Mouse (Mus musculus): ENCODE measurements at regions not wholly inside any gene's neighbourhood (a gene's known extent, or its start where the extent isn't known, plus 50 kb on each side); places are given as distances from the start of the nearest gene placed in this dataset.

- ATAC-seq (ENCODE audit: low FRiP score), result no peak
These were observed 292.4 kb downstream of the Matn1 start for GRCm38 (mm10) chr4:131236611-131237031.

GRCm38 (mm10) chr4:131238591-131238990, 294.4 kb downstream of the Matn1 start:
- Histone ChIP-seq H3K4me1 (replicated peaks; ENCODE audit: control insufficient read depth, insufficient read depth, low read length) (peaks cover 11% of the 10 kb centered on the region), H3K9ac (no peak overlapping the region), H3K4me2 (replicated peaks) (no peak overlapping the region), H3K27ac (no peak overlapping the region), H3K27me3 (ENCODE audit: control insufficient read depth, insufficient read depth, low read length) (no peaks in the 10 kb centered on the region), H3K36me3 (replicated peaks; ENCODE audit: control insufficient read depth, insufficient read depth) (no peaks in the 10 kb centered on the region), H3K4me3 (replicated peaks; ENCODE audit: low read length) (no peak overlapping the region), H3K9me3 (ENCODE audit: control insufficient read depth, low read length) (no peaks in the 10 kb centered on the region)
- WGBS, result 84% methylated on average over 3 of the region's 3 CpGs
- ATAC-seq (ENCODE audit: low FRiP score) (no peak), DNase-seq (ENCODE audit: low spot score) (no peak)

More at GRCm38 (mm10) chr4:131236611-131237031, 292.4 kb downstream of the Matn1 start:
- Histone ChIP-seq H3K4me2 (replicated peaks) (no peak overlapping the region), H3K27ac (no peak overlapping the region), H3K9me3 (ENCODE audit: control insufficient read depth, low read length) (no peaks in the 10 kb centered on the region), H3K4me3 (replicated peaks; ENCODE audit: low read length) (no peak overlapping the region), H3K4me1 (replicated peaks; ENCODE audit: control insufficient read depth, insufficient read depth, low read length) (0 out of 2 replicates have a peak, but pooled peaks cover 5% of the 10 kb centered on the region), H3K36me3 (replicated peaks; ENCODE audit: control insufficient read depth, insufficient read depth) (no peaks in the 10 kb centered on the region), H3K9ac (no peak overlapping the region), H3K27me3 (ENCODE audit: control insufficient read depth, insufficient read depth, low read length) (no peaks in the 10 kb centered on the region)
- DNase-seq (ENCODE audit: low spot score), result no peak
- 18% methylated on average over 4 of the region's 4 CpGs for WGBS

GRCm38 (mm10) chr4:131239132-131239531, 294.9 kb downstream of the Matn1 start:
- DNase-seq (ENCODE audit: low spot score), result no peak
- WGBS, result 87% methylated on average over 5 of the region's 5 CpGs

GRCm38 (mm10) chr4:131240457-131240856, 296.3 kb downstream of the Matn1 start:
- ATAC-seq (ENCODE audit: low FRiP score) (no peak), DNase-seq (ENCODE audit: low spot score) (no peak)
- Histone ChIP-seq H3K27me3 (ENCODE audit: control insufficient read depth, insufficient read depth, low read length) (no peaks in the 10 kb centered on the region), H3K27ac (no peak overlapping the region), H3K36me3 (replicated peaks; ENCODE audit: control insufficient read depth, insufficient read depth) (no peaks in the 10 kb centered on the region), H3K9me3 (ENCODE audit: control insufficient read depth, low read length) (no peaks in the 10 kb centered on the region), H3K4me3 (replicated peaks; ENCODE audit: low read length) (no peak overlapping the region), H3K4me2 (replicated peaks) (no peak overlapping the region), H3K9ac (no peak overlapping the region), H3K4me1 (replicated peaks; ENCODE audit: control insufficient read depth, insufficient read depth, low read length) (peaks cover 17% of the 10 kb centered on the region)
- WGBS, result 91% methylated on average over 4 of the region's 4 CpGs

More at GRCm38 (mm10) chr4:131239132-131239531, 294.9 kb downstream of the Matn1 start:
- Histone ChIP-seq H3K4me3 (replicated peaks; ENCODE audit: low read length) (no peak overlapping the region), H3K9me3 (ENCODE audit: control insufficient read depth, low read length) (no peaks in the 10 kb centered on the region), H3K9ac (no peak overlapping the region), H3K4me2 (replicated peaks) (no peak overlapping the region), H3K27ac (no peak overlapping the region), H3K27me3 (ENCODE audit: control insufficient read depth, insufficient read depth, low read length) (no peaks in the 10 kb centered on the region), H3K4me1 (replicated peaks; ENCODE audit: control insufficient read depth, insufficient read depth, low read length) (peaks cover 16% of the 10 kb centered on the region), H3K36me3 (replicated peaks; ENCODE audit: control insufficient read depth, insufficient read depth) (no peaks in the 10 kb centered on the region)
- ATAC-seq (ENCODE audit: low FRiP score), result no peak

GRCm38 (mm10) chr4:131242250-131242649, 298.1 kb downstream of the Matn1 start:
- no peaks in the 10 kb centered on the region for H3K27me3 ChIP-seq (ENCODE audit: control insufficient read depth, insufficient read depth, low read length)
- ATAC-seq (ENCODE audit: low FRiP score), result no peak
- H3K36me3 ChIP-seq (replicated peaks; ENCODE audit: control insufficient read depth, insufficient read depth), result no peaks in the 10 kb centered on the region
- WGBS, result 76% methylated on average over 4 of the region's 4 CpGs
- peaks cover 12% of the 10 kb centered on the region for H3K4me1 ChIP-seq (replicated peaks; ENCODE audit: control insufficient read depth, insufficient read depth, low read length)
- DNase-seq (ENCODE audit: low spot score), result no peak
- H3K9ac ChIP-seq, result no peak overlapping the region
- H3K4me3 ChIP-seq (replicated peaks; ENCODE audit: low read length), result no peak overlapping the region
- H3K9me3 ChIP-seq (ENCODE audit: control insufficient read depth, low read length), result no peaks in the 10 kb centered on the region
- H3K27ac ChIP-seq, result no peak overlapping the region
- no peak overlapping the region for H3K4me2 ChIP-seq (replicated peaks)

GRCm38 (mm10) chr4:131243744-131244387, 299.7 kb downstream of the Matn1 start:
- DNase-seq (ENCODE audit: low spot score) (peak; percentile 61), ATAC-seq (ENCODE audit: low FRiP score) (peak; percentile 75; the same call in 1 of the 2 replicates)
- Histone ChIP-seq H3K27me3 (ENCODE audit: control insufficient read depth, insufficient read depth, low read length) (no peaks in the 10 kb centered on the region), H3K9me3 (ENCODE audit: control insufficient read depth, low read length) (no peaks in the 10 kb centered on the region), H3K4me1 (replicated peaks; ENCODE audit: control insufficient read depth, insufficient read depth, low read length) (peaks cover 12% of the 10 kb centered on the region), H3K27ac (peak overlapping the region; percentile 80), H3K4me3 (replicated peaks; ENCODE audit: low read length) (no peak overlapping the region), H3K9ac (0 out of 2 replicates have a peak overlapping the region, but pooled peaks have one; percentile 35), H3K36me3 (replicated peaks; ENCODE audit: control insufficient read depth, insufficient read depth) (no peaks in the 10 kb centered on the region), H3K4me2 (replicated peaks) (no peak overlapping the region)
- 9% methylated on average over 9 of the region's 9 CpGs for WGBS

- Histone ChIP-seq H3K4me2 (replicated peaks) (peak overlapping the region; percentile 38), H3K36me3 (replicated peaks; ENCODE audit: control insufficient read depth, insufficient read depth) (no peaks in the 10 kb centered on the region), H3K4me3 (replicated peaks; ENCODE audit: low read length) (no peak overlapping the region), H3K9me3 (ENCODE audit: control insufficient read depth, low read length) (no peaks in the 10 kb centered on the region), H3K27me3 (ENCODE audit: control insufficient read depth, insufficient read depth, low read length) (0 out of 2 replicates have a peak, but pooled peaks cover 10% of the 10 kb centered on the region), H3K27ac (no peak overlapping the region), H3K9ac (peak overlapping the region; percentile 39), H3K4me1 (replicated peaks; ENCODE audit: control insufficient read depth, insufficient read depth, low read length) (no peaks in the 10 kb centered on the region)
- ATAC-seq (ENCODE audit: low FRiP score) (peak; percentile 79; the same call in 1 of the 2 replicates), DNase-seq (ENCODE audit: low spot score) (peak; percentile 89)
- WGBS, result 17% methylated on average over 30 of the region's 30 CpGs
These were observed 308.6 kb downstream of the Matn1 start for GRCm38 (mm10) chr4:131252602-131253442.

- H3K4me2 ChIP-seq (replicated peaks), result peak overlapping the region; percentile 38
- 9% methylated on average over 8 of the region's 8 CpGs for WGBS
- H3K9ac ChIP-seq, result no peak overlapping the region
- no peak for ATAC-seq (ENCODE audit: low FRiP score)
- no peaks in the 10 kb centered on the region for H3K9me3 ChIP-seq (ENCODE audit: control insufficient read depth, low read length)
- no peaks in the 10 kb centered on the region for H3K4me1 ChIP-seq (replicated peaks; ENCODE audit: control insufficient read depth, insufficient read depth, low read length)
- no peak for DNase-seq (ENCODE audit: low spot score)
- H3K4me3 ChIP-seq (replicated peaks; ENCODE audit: low read length), result no peak overlapping the region
- H3K27ac ChIP-seq, result no peak overlapping the region
- 0 out of 2 replicates have a peak, but pooled peaks cover 10% of the 10 kb centered on the region for H3K27me3 ChIP-seq (ENCODE audit: control insufficient read depth, insufficient read depth, low read length)
- no peaks in the 10 kb centered on the region for H3K36me3 ChIP-seq (replicated peaks; ENCODE audit: control insufficient read depth, insufficient read depth)
These were observed 309.2 kb downstream of the Matn1 start for GRCm38 (mm10) chr4:131253443-131253817.

GRCm38 (mm10) chr4:131254243-131254642, 310.1 kb downstream of the Matn1 start:
- Histone ChIP-seq H3K9ac (no peak overlapping the region), H3K4me3 (replicated peaks; ENCODE audit: low read length) (no peak overlapping the region), H3K27ac (no peak overlapping the region), H3K36me3 (replicated peaks; ENCODE audit: control insufficient read depth, insufficient read depth) (no peaks in the 10 kb centered on the region), H3K4me1 (replicated peaks; ENCODE audit: control insufficient read depth, insufficient read depth, low read length) (no peaks in the 10 kb centered on the region), H3K4me2 (replicated peaks) (no peak overlapping the region), H3K27me3 (ENCODE audit: control insufficient read depth, insufficient read depth, low read length) (0 out of 2 replicates have a peak, but pooled peaks cover 10% of the 10 kb centered on the region), H3K9me3 (ENCODE audit: control insufficient read depth, low read length) (no peaks in the 10 kb centered on the region)
- DNase-seq (ENCODE audit: low spot score) (no peak), ATAC-seq (ENCODE audit: low FRiP score) (no peak)
- 74% methylated on average over 7 of the region's 7 CpGs for WGBS

Data from hindbrain, embryonic 14.5 days (tissue).